Mouse (Mus musculus): Measurements from ENCODE around the gene D17Wsu92e.

The D17Wsu92e gene

DNA sequence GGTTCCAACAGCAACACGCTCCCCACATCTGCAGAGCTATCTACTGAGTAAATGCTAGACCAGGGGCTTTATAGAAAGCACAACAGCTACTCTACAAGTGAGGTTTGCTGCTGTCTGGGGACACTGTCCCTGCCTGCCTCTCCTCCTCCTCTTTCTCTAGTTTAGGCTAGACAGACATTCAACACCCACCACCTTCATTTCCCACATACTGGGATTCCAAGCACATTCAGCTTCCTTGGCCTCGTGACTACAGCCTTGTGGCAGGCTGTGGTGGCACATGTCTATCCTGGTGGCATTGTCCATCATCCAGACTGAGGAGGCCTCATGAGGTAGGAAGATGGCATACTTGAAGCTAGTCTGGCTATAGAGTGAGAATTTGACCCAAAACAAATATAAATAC, 29.5 kb downstream of the D17Wsu92e start:
- DNase-seq (ENCODE audit: low read depth, low spot score): peak; percentile 53

DNA sequence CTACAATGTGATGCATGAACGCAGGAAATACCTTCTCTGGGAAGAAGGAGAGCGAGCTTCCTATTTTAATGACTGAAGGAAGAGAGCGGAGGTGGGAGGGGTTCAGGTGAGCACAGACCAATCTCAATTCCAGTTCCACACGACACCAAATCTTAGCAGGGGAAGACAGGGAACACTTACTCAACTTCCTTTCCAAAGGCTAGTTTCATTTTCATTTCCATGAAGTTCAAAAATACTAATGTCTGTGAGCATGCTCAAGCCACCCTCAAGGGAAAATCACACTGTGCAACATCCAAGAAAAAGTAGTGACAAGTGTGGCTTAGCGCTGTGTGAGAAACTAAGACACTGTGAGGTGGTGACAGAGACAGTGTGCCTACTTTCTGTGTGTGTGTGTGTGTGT, 30.4 kb downstream of the D17Wsu92e start:
- DNase-seq (ENCODE audit: low read depth, low spot score): no peak

DNA sequence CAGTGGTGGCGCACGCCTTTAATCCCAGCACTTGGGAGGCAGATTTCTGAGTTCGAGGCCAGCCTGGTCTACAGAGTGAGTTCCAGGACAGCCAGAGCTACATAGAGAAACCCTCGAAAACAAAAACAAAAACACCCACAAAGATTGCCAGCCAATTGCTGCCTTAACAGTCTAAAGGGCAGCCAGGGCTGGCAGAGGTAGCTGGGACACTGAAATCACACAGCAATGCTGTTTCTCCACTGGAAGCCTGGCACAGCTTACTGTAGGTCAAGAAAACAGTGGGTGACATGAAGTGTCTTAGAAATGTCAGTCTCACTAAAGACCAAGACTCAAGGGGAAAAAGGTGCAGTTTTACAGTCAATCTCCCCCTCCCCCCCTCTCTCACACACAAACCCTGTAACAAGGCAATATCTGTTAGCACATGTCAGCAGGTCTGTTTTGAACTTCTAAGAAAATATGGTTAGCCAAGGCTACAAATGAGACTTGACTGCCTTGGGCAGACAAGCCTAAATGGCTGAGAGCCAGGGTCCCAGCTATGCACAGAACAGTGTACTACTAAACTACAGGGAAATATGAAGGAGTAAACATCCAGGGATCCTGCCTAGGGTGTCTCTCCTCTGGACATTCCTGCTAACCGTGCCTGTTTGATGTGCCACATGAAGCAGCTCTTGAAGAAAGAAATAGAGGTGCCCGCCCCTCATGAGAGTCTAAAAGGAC, 31.8 kb downstream of the D17Wsu92e start:
- DNase-seq (ENCODE audit: low read depth, low spot score): no peak

DNA sequence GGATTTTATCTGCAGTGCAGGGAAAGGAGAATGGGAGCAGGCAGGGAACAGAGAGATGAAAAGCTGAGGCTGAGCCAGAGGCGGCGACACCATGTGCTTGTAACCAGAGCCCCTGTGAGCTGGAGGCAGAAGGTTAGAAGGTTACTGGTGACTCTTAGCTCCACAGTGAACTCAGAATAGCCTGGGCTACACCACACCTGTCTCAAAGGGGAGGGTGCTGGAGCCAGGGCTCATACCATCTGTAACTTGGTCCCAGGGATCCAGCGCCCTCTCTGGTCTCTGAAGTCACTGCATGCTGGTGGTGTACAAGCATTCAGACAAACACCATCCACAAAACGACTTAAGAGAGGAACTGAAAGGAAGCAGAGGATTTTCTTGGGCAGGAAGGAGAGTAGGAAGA, 36.9 kb downstream of the D17Wsu92e start:
- DNase-seq (ENCODE audit: low read depth, low spot score): no peak

DNA sequence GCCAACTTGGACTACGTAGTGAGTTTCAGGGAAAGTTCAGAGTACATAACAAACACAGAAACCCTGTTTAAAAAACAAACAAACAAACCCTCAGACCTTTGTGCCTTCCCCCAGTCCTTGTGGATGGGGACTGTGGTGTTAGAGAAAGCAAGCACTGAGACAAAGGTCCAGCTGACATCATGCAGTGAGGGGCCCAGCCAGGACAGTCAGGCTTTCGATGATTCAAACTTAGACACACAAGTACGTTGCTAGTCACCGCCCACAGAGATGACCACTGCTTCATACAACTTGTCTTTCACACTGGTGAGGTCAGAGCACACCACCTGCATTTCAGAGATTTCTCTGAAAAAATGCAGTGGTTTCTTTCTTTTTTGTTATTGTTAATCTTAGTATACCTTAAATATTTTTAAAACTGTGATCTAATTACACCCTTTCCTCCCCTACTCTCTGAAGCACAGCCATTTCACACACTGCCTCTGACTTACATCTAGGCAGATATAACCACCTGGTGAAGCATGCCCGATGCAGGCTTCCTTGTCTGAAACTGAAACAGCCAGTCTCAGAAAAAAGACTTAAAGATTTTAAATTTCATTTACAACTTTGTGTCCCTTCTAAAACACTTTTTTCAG, 39.3 kb downstream of the D17Wsu92e start:
- DNase-seq (ENCODE audit: low read depth, low spot score): no peak

DNA sequence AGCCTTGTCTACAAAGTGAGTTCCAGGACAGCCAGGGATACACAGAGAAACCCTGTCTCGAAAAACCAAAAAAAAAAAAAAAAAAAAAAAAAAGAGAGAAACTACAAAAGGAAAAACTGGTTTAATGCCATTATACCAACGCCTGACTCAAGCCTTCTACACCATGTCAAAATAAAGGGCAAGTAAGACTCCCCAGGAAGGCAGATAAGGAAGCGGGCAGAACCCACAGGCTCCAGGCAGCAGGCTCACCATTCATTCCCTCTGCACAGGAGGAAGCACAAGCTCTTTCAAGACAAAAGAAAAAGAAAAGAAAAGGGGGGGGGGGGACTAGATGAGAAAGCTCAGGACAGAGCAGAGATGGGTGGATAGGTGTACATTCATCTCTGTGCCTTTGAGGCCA, 40.7 kb downstream of the D17Wsu92e start:
- DNase-seq (ENCODE audit: low read depth, low spot score): no peak

DNA sequence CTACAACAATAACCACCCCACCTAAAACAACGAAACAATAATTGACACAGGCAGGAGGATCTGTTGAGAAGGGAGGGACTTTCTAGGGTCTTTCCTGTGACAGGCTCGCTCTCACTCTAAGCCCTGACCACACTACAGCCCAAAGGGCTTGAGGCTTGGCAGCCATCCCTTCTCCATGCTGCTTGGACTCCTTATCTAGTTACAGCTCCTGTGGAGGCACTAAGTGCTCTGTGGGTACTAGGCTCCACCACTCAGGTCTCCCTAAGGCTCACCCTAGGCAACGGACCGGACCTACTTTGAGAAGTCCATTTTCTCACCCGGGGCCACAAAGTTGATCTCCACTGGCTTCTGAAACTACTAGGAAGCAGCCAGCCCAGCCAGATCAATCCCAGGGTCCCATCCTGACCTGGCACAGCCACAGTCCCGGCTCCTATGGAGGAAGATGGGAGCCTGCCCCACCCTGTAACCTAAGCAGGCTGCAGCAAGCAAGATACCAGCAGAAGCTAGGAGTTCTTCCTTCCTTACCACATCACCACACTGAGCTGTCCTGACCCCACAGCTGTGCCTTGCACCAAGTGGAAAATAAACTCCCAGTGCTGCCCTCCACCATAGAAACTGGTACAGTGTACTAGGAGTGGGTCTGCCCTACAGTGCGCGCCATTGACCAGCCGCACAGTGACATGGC, 41.6 kb downstream of the D17Wsu92e start:
- DNase-seq (ENCODE audit: low read depth, low spot score): no peak

DNA sequence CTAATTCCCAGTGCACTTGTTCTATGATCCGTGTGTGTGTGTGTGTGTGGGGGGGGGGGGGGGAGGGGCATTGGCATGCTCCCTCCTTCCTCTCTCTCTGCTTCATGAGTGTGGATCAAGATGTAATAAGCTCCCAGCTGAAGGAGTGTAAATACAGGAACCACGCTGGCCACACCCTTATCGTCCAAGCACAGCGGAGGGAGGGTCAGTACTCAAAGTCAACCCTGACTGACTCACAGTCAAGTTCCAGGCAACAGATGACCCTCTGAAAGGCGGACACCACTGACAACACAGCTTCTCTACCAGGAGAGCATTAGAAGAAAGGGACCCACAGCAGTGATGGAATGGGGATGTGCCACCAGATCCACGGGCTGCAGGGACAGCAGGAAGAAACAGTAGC, 42.6 kb downstream of the D17Wsu92e start:
- no peak for DNase-seq (ENCODE audit: low read depth, low spot score)

DNA sequence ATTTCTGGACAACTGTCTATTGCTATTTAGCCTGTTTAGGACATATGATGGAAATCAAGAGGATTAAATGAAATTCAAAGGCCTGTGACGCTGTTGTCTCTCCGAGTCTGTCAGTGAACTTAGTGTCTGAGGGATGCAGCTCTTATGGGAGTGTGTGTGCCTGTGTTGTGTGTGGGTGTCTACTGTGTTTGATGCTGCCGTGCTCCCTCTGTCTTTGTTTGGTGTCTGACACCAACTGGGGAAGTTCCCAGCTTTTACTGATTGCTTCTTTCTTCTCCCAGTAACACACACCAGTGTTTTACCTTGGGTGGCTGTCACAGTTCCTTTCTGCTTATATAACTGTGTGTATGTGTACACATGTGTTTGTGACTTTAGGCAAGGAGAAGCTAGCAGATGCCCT, 46.2 kb downstream of the D17Wsu92e start:
- DNase-seq (ENCODE audit: low read depth, low spot score): peak; percentile 53

DNA sequence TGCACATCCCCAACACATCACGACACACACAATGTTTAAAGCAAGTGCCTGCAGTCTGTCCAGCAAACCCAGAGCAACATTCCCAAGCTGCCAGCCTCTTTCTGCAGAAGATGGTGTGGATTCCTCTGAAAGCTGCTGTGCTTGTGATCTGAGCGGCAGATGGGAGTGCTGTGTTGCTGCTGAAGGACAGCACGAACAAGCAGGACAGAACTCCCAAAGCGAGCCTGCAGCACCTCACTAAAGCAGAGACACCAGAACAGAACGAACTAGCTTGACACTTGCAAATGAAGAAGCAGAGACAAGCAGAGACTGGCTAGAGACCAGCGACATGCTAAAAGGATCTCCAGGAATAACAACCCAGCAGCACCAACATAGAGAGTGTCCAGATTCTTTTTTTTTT, 48.8 kb downstream of the D17Wsu92e start:
- peak; percentile 74 for DNase-seq (ENCODE audit: low read depth, low spot score)

DNA sequence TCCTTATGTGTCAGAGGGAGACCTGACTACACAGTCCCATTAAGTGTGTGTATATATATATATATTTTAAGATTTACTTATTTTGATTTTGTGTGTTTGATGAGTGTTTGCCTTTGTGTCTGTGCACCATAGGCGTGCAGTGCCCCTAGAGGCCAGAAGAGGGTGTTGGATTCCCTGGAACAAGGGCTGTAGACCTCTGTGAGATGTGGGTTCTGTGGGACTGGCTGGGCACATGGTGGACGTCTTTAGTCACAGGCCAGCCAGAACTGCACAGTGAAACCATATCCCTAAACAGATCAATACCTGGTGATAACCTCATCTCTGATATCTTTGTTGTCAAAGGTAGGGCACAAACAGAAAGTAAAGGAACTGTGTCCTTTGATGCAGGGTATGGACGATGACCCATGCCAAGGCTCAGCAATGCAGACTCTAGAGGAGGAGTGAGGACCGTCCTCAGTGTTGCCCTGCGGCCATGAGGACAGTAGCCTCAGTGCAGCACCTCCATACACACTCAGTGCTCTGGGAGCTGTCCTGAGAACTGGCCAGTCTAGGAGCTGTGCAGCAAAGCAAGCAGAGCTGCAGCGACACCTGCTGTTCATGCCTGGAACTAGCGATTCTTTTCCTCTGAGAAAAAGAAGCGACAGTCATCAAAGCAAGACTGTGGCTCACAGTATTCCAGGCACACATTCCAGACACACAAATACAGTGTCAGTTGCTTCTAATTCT, 51.5 kb downstream of the D17Wsu92e start:
- DNase-seq (ENCODE audit: low read depth, low spot score): peak; percentile 92

DNA sequence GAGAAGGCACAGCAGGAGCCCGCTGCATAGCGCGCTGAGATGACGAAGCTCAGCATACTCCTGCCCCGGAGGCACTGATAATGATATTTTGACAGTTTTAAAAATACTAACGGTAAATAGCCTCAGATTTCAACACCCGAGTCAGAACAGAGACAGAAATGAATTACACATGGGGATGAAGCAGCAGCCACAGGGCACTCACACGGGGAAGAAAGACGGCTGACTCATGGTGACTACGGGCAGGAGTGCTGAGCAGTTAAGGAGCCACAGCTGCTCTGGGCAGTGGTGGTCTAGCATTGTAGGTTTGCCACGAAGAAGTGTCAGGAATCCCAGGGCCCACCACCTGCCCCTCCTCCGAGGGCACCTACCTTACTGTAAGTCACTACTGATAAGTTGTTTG, 52.9 kb downstream of the D17Wsu92e start:
- no peak for DNase-seq (ENCODE audit: low read depth, low spot score)

DNA sequence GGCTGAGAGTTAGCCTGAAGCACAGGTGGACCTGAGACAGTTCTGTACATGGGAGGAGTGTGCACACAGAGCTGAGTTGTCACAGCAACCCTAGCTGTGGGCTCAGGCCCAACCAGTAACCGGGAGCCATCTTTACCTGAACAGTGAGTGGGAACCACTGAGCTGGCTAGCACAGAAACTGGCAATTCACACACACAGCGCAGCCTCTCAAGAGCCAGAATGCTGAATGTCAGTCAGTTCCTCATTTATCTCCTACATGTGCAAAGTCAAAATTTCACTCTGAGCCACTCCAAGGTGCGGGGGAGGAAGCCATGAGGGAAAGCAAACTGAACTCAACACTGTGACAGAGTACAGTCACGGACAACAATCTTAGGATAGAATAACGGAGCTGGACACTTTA, 53.3 kb downstream of the D17Wsu92e start:
- peak; percentile 80 for DNase-seq (ENCODE audit: low read depth, low spot score)

DNA sequence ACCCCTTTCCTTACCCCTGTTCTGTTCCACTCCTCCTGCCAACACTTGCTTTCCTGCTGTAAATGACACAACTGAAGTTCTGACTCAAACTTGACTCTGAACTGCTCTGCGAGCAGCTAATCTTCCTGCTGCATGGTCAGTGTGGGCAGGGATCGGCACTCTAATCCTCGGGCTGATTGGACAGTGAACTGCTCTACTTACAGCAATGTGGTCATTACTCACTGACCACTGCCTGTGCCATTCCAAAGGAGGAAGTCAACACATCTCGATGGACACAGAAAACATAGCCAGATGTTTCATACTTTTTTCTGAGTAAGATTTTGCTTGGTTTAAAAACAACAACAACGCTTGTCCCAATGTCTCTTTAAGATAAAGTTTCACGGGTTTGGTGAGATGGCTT, 55.4 kb downstream of the D17Wsu92e start:
- no peak for DNase-seq (ENCODE audit: low read depth, low spot score)

DNA sequence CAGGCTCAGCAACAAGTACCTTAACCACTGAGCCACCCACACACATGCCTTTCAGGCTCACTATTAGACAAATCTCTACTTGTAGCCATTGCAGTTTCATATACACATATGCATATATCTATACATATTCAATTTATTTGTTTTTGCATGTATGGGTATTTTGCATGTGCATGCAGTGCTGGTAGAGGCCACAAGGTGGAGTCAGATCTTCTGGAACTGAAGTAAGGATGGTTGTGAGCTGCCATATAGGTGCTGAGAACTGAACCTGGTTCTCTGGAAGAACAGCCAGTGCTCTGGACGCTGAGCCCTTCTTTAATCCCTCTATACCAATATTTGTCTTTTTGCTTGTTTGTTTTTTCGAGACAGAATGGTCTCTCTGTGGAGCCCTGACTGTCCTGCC, 56.0 kb downstream of the D17Wsu92e start:
- no peak for DNase-seq (ENCODE audit: low read depth, low spot score)

DNA sequence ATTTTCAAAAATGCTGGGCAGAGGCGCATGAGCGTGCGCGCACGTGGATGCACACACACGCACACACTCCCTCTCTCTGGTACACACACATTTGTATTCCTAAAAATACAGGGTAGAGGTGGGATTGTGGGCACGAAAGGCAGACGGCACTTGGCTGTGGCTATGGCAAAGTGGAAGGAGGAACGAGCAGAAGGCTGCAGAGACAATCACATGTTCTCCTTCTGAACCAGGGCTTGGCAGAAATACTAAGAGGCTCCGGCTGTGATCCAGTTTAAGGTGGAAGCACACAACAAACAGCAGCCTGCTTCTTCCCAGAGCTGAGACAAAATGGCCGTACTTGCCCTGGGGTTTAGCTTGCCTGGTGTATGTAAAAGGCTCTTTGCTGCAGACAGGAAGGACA, 57.6 kb downstream of the D17Wsu92e start:
- peak; percentile 85 for DNase-seq (ENCODE audit: low read depth, low spot score)

DNA sequence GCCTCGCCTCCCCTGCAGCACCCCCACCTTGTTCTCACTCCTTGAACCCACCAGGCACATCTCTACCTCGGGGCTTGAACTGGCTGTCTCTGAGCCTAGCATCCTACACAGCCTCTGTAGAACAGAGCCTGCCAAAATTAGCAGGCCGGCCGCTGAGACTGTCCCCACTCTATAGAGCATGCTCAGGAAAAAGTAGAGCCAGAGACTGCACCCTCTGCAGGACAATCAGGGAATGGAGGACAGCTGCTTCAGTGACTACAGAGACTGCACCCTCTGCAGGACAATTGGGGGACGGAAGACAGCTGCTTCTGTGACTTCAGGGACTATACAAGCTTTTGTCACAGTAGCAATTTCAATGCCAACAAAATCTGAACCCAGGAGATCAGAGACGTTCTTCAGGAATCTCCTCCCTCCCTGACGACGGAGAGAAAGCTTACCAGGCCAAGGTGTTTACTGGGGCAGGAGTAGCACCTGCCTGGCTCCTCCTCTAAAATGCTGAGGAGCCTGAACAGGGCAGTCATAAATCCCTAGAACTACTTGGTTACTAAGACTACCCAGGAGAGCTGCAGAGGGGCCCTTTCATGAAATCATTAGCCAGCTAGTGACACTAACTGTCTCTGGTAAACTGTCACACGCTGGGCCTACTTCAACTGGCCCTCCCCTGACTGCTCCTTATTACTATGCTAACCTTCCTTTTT, 58.7 kb downstream of the D17Wsu92e start:
- DNase-seq (ENCODE audit: low read depth, low spot score): peak; percentile 98

DNA sequence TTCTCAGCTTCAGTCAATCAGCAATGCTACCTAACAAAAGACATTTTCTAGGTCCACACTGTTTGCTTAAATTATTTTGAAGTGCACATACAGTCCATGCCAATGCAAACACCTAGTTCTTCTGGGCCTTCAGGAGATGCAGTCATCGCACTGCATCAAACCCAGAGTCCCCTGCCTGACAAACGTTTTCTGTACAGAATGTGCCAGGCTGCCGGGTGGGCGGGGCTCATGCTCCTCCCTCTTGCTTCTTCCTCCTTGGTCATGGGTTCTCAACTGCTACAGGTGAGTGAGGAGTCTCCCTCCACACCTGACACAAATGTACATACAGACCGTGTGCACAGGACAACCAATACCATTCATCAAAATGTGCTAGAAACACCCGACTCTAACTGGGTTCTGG, 60.3 kb downstream of the D17Wsu92e start:
- DNase-seq (ENCODE audit: low read depth, low spot score): no peak

DNA sequence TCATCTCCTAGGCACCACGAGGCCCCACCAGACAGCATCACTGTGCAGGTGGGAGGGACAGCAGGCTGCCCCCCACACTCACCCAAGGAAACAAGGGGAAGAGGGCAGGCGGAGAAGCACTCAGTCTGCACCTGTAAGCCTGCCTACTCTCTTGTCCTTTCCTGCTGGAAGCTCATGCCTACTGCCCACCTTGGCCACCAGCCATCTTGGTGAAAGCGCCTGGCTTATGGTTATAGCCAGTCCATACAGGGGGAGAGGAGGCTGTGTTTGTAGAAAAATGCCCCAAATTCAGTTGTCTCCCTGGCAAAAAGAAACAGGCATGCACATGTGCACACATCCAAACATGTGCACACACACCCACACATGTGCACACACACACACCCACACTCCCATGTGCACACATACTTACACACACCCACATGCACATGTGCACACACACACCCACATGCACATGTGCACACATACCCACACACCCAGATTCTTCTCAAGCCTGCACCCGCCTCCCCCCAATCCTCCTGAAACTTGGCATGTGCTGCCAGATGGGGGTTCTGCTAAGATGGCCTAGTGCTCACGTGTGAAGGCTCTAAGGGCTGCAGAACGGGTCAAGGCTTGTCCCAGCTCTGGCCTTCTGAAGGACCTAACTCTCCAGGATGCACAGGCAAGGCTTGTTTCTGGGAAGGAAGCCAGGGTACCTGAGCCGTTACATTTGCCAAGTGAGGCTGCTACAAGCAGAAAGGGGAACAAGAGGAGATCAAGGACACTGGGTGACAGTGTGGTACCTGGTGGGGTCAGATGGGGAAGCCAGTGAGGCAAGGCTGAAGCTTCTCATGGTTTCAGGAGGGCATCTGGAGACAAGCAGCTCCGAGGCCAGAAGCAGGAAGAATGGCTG, 68.9 kb downstream of the D17Wsu92e start:
- DNase-seq (ENCODE audit: low read depth, low spot score): peak; percentile 69

DNA sequence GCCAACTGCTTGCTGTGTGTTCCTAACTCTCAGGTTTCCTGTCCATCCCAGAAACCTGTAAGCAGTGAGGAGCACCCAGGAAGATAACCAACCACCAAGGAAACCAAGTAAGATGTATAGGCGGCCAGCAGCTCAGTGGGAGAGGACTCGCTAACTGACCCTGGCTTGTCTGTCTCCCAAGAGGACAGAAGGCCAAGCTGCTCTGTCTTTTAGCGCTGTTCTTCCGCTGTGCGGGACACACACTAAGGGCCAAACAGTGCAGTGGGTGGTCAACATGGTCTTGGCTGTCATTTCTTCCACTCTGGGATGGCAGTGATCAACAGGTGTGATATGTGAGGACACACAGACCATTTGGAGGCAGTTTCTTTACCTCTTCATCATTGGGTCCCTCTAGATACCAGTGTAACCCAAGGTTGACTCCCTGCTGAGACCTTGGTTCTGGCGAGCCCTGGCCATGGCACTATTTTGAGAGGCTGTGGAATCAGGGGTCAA, 70.0 kb downstream of the D17Wsu92e start:
- no peak for DNase-seq (ENCODE audit: low read depth, low spot score)

DNA sequence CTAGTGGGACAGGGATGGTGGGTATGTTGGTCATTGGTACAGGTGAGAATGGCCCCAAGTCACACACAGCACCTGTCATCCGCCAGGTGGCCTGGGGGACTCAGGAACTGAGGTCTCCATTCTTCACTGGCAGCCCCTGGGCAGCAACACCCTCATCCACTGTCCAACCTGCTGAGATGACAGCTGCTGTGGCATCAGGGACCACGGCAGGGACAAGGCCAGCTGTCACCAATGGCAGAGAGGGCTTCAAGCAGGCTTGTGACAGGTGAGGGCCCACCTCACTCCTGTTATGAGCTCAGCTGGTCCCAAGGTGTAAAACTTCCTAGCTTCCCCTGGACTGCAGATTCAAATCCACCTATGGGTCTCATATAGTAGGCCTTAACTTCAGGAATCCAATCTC, 72.3 kb downstream of the D17Wsu92e start:
- no peak for DNase-seq (ENCODE audit: low read depth, low spot score)
